8 mouse cellular contexts compared by ENCODE assay signal in the genomic region with DNA sequence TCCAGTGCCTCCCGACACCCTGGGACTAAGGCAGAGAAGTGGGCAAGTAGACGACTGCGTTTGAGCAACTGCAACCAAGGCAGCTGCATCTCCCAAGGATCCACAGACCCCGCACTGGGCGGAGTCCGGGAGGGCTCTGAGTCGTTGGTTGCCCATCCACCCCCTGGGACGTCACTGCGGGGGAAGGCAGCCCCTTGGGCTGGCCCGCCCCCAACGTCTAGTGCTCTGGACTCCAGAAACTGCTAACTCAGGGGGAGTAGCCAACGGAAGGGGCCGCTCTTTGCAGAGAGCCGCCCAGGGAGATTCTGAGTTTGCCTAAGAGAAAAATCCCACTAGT. TPM values are rescaled to one million over a fixed set of nuclear protein-coding genes. Genes with fewer than 3 reads are reported as not detected.
DNase-seq lines count a peak whose midpoint lies in the region; ATAC-seq and TF ChIP-seq lines count a peak whose summit lies in the region.

A gene (minus strand): TSS at position 116 of the 337 bp plus-strand sequence.

- peak; percentile 16 for DNase-seq in CD4-positive, CD25-positive, alpha-beta regulatory T cell, adult 2 months (ENCODE audit: low read depth, low spot score)
- DNase-seq in embryonic facial prominence, embryonic 10.5 days (ENCODE audit: low spot score) = peak; percentile 88
- DNase-seq in heart, adult 11 months = peak; percentile 99
- DNase-seq in liver = peak; percentile 82
- DNase-seq in spleen, postnatal 10 days (ENCODE audit: low spot score in 2 of 2) = peak; percentile 18 to 58

- H3K4me1 ChIP-seq in embryonic facial prominence, embryonic 10.5 days = peaks cover 21% of the 10 kb centered on the region
- H3K4me1 ChIP-seq in intestine, postnatal 0 days (replicated peaks; ENCODE audit: control insufficient read depth, insufficient read depth, low read length) = 0 out of 2 replicates have a peak, but pooled peaks cover 7% of the 10 kb centered on the region
- peaks cover 13% of the 10 kb centered on the region for H3K4me1 ChIP-seq in midbrain, embryonic 16.5 days (ENCODE audit: control insufficient read depth, insufficient read depth, low read length)

- no peaks in the 10 kb centered on the region for H3K9me3 ChIP-seq in embryonic facial prominence, embryonic 10.5 days
- H3K9me3 ChIP-seq in intestine, postnatal 0 days (ENCODE audit: control insufficient read depth) = no peaks in the 10 kb centered on the region
- no peaks in the 10 kb centered on the region for H3K9me3 ChIP-seq in midbrain, embryonic 16.5 days (replicated peaks; ENCODE audit: control insufficient read depth, low read length, poor library complexity, severe bottlenecking)

- H3K4me3 ChIP-seq in embryonic facial prominence, embryonic 10.5 days = peak within 1 kb of the TSS; percentile 62
- peak within 1 kb of the TSS; percentile 43 for H3K4me3 ChIP-seq in intestine, postnatal 0 days (ENCODE audit: low read depth, low read length)
- peak within 1 kb of the TSS; percentile 33 for H3K4me3 ChIP-seq in midbrain, embryonic 16.5 days (ENCODE audit: low read depth, low read length)

- H3K9ac ChIP-seq in intestine, postnatal 0 days (ENCODE audit: low read depth, low read length) = peak within 1 kb of the TSS; percentile 19; the same call in 1 of the 2 replicates
- H3K9ac ChIP-seq in midbrain, embryonic 16.5 days (ENCODE audit: low read depth, low read length) = peak within 1 kb of the TSS; percentile 55

- under 1% methylated on average over 14 of the region's 14 CpGs for WGBS in embryonic facial prominence, embryonic 10.5 days
- 1% methylated on average over 14 of the region's 14 CpGs for WGBS in intestine, postnatal 0 days
- WGBS in midbrain, embryonic 16.5 days = 0% methylated on average over 14 of the region's 14 CpGs

- H3K27ac ChIP-seq in embryonic facial prominence, embryonic 10.5 days (replicated peaks) = peak within 1 kb of the TSS; percentile 66
- no peak within 1 kb of the TSS for H3K27ac ChIP-seq in intestine, postnatal 0 days (ENCODE audit: low read depth, low read length)
- no peak within 1 kb of the TSS for H3K27ac ChIP-seq in midbrain, embryonic 16.5 days (ENCODE audit: low read length)

- peak within 1 kb of the TSS; percentile 83 for H3K4me2 ChIP-seq in intestine, postnatal 0 days (replicated peaks; ENCODE audit: low read depth)
- peak within 1 kb of the TSS; percentile 68 for H3K4me2 ChIP-seq in midbrain, embryonic 16.5 days (ENCODE audit: low read length)

- peaks cover 5% of the 10 kb centered on the region for H3K27me3 ChIP-seq in embryonic facial prominence, embryonic 10.5 days (replicated peaks; ENCODE audit: low read depth, poor library complexity, severe bottlenecking)
- no peaks in the 10 kb centered on the region for H3K27me3 ChIP-seq in intestine, postnatal 0 days (replicated peaks; ENCODE audit: control insufficient read depth, insufficient read depth, low read length)
- peaks cover 6% of the 10 kb centered on the region; the same call in 1 of the 2 replicates for H3K27me3 ChIP-seq in midbrain, embryonic 16.5 days (ENCODE audit: control insufficient read depth, insufficient read depth, low read depth, low read length)

- ATAC-seq in CD4-positive, CD25-positive, alpha-beta regulatory T cell, adult 4 months = no peak
- peak; percentile 60 for ATAC-seq in intestine, postnatal 0 days
- ATAC-seq in midbrain, embryonic 16.5 days = peak; percentile 84

- TF ChIP-seq CTCF in intestine, postnatal 0 days (IDR thresholded peaks at IDR 0.05; ENCODE audit: low read depth) = peak; percentile 45

- no peaks in the 10 kb centered on the region for H3K36me3 ChIP-seq in embryonic facial prominence, embryonic 10.5 days (replicated peaks)
- no peaks in the 10 kb centered on the region for H3K36me3 ChIP-seq in intestine, postnatal 0 days (ENCODE audit: control insufficient read depth, insufficient read depth)
- H3K36me3 ChIP-seq in midbrain, embryonic 16.5 days (ENCODE audit: control insufficient read depth, insufficient read depth, low read length) = no peaks in the 10 kb centered on the region

RNA-seq across cellular contexts. Expression of the gene that starts here (rescaled TPM):
- not detected for polyA plus RNA-seq in CD4-positive, CD25-positive, alpha-beta regulatory T cell, adult 4 months (2017; shearing (Covaris generic))
- polyA plus RNA-seq in embryonic facial prominence, embryonic 10.5 days (2016; fragmentation: Nextera tagmentation; extraction: Ambion mirVana) = 1.5 and 2.5 TPM in 2 replicates
- polyA plus RNA-seq in intestine, postnatal 0 days (2015; fragmentation: Nextera tagmentation; extraction: Ambion mirVana) = 1.7 and 2.6 TPM in 2 replicates
- polyA plus RNA-seq in midbrain, embryonic 16.5 days (2015; fragmentation: Nextera tagmentation; extraction: Ambion mirVana) = 1.1 and 1.2 TPM in 2 replicates

Comparison
In these comparisons a context has a peak if more than half of its experiments do, and no peak if none do; other contexts are left out.
1. DNase-seq: peak in every context shown above with its lines; median percentile 99 in heart, adult 11 months; 88 in embryonic facial prominence, embryonic 10.5 days; 82 in liver; 38 in spleen, postnatal 10 days; 16 in CD4-positive, CD25-positive, alpha-beta regulatory T cell, adult 2 months.